Mouse (Mus musculus) liver, embryonic 14.5 days (tissue): ENCODE results near the gene Coq8a. TPM values are rescaled to one million over a fixed set of nuclear protein-coding genes. Genes with fewer than 3 reads are reported as not detected.
A peak's percentile ranks its signal among the peaks of the same experiment; 100 is the strongest.

Experiments used
- ATAC-seq: fragments of 200-750 bp; cut with Nextera tagmentation; 2 replicates; pipeline ENCODE4 v1.8.0; 2017; ENCODE audit warnings: moderate number of reproducible peaks, mild to moderate bottlenecking, moderate library complexity; ENCODE audit not compliant: insufficient read depth
- DNase-seq, 3 experiments: peaks; one replicate each; pipeline ENCODE4 v3.0.0-alpha.2; 2012 to 2013; ENCODE audit warnings: low read depth in 3 of 3, low spot score in 3 of 3
- H3K27ac ChIP-seq: fragments of 300-500 bp; sonication (generic); 2 replicates; pipeline ENCODE4 v1.5.1; 2014; ENCODE audit warnings: moderate library complexity, mild to moderate bottlenecking, control low read depth, inconsistent platforms
- H3K27me3 ChIP-seq: fragments of 300-500 bp; sonication (generic); 2 replicates; pipeline ENCODE4 v1.6.1; 2014; ENCODE audit warnings: mild to moderate bottlenecking, low read length, moderate library complexity; ENCODE audit not compliant: control insufficient read depth, insufficient read depth
- H3K36me3 ChIP-seq: fragments of 300-500 bp; sonication (generic); replicated peaks from 2 replicates; pipeline ENCODE4 v1.6.1; 2014; ENCODE audit warnings: low read depth; ENCODE audit not compliant: control insufficient read depth, insufficient read depth
- H3K4me1 ChIP-seq, 2 experiments: fragments of 200-500 bp in 1 of 2; fragments of 300-500 bp in 1 of 2; sonication (generic) in 1 of 2; replicated peaks; 2 replicates each; pipeline ENCODE4 v1.6.1; 2012 to 2014; ENCODE audit warnings: antibody characterized with exemption in 1 of 2, inconsistent platforms in 1 of 2, low read length in 1 of 2; ENCODE audit not compliant: control insufficient read depth in 2 of 2, insufficient read depth in 2 of 2
- H3K4me2 ChIP-seq: fragments of 300-500 bp; sonication (generic); 2 replicates; pipeline ENCODE4 v1.6.1; 2014; ENCODE audit warnings: low read depth, mild to moderate bottlenecking, control low read depth, moderate library complexity
- H3K4me3 ChIP-seq, 2 experiments: fragments of 200-500 bp in 1 of 2; fragments of 300-500 bp in 1 of 2; sonication (generic) in 1 of 2; 2 replicates each; pipeline ENCODE4 v1.5.1; 2012 to 2014; ENCODE audit warnings: low read depth in 2 of 2, low read length in 2 of 2, mild to moderate bottlenecking in 2 of 2, control low read depth in 1 of 2, inconsistent platforms in 1 of 2, moderate library complexity in 1 of 2; ENCODE audit not compliant: insufficient read depth in 1 of 2
- H3K9ac ChIP-seq: fragments of 300-500 bp; sonication (generic); replicated peaks from 2 replicates; pipeline ENCODE4 v1.6.1; 2014; ENCODE audit warnings: mild to moderate bottlenecking, control low read depth, moderate library complexity
- H3K9me3 ChIP-seq: fragments of 300-500 bp; sonication (generic); 2 replicates; pipeline ENCODE4 v1.6.1; 2016; ENCODE audit warnings: low read length, mixed read lengths; ENCODE audit not compliant: control insufficient read depth
- CTCF ChIP-seq: IDR thresholded peaks from 2 replicates; pipeline ENCODE4 v1.5.1; 2016; ENCODE audit warnings: antibody characterized with exemption, low read depth, control low read depth
- EP300 ChIP-seq: IDR thresholded peaks from 2 replicates; pipeline ENCODE4 v1.6.1; 2016; ENCODE audit warnings: antibody characterized with exemption, low read depth
- WGBS: fragments of 180-500 bp; shearing (Covaris S2); extraction: QIAGEN DNeasy Blood & Tissue Kit; methylation state at CpG from one replicate; pipeline ENCODE4 v1.1.7; 2014; ENCODE audit not compliant: insufficient replicate concordance; 5-methylcytosine and 5-hydroxymethylcytosine counted together
- polyA plus RNA-seq, 2 experiments: library from polyadenylated mRNA; depleted of rRNA in 1 of 2; stranded (reverse) in 1 of 2; unstranded in 1 of 2; fragments of >200 nt; fragmentation: Nextera tagmentation in 1 of 2; extraction: Ambion mirVana in 1 of 2; gene quantifications; 2 replicates each; pipeline versions ENCODE4 v1.2.1 to v1.2.3; 2012 to 2014

Coq8a gene
- polyA plus RNA-seq, 2 experiments: 3.8 to 14.3 TPM

DNA sequence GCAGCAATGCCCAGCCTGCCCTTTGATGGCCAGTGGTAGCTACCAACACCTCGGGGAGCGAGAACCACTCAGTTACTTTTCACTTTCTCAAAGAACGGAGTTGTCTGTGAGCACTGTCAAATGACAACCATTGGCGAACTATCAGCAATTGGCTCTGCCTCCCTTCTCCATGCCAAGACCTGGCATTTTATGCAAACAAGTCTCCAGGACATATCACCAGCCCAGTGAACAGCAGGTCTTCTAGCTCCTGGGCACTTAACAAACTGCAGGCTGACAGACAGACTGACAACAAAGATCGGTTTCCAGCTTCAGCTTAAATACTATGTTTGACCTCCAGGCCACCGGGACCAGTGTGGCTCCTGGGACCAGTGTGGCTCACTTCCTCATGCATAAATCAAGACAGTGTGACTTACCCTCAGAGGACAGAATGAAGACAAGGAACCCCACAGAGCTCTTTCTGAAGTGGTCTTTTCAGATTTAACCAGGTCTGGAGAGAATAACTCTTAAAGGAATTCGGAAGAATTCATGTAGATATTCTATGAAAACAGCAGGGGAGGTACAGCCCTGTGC, 7.7 kb downstream of the Coq8a start:
- DNase-seq: no peak
- 50% methylated on average over 7 of the region's 7 CpGs for WGBS
- H3K9ac ChIP-seq: no peak overlapping the region

DNA sequence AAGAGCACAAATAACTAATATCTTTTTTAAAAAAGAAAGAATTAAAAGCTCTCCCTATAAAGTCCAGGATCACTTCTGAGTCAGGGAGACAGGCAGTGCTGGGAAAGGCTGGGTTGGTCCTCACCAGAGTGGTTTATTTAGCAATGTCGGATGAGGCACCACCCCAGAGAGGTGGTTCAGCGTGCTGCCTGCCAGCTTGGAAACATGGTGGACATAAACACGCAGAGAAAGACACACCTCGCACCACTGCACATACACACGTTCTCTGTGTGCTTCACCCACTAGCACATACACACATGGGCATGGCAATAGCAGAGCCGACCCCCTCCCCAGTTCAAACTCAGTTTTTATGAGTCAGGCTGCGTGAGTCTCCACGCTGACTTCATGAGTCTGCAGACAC, 8.3 kb downstream of the Coq8a start:
- peaks cover 0 to 12% of the 10 kb centered on the region in 2 experiments; a peak in 3 of 4 replicates for H3K4me1 ChIP-seq
- no peaks in the 10 kb centered on the region for H3K27me3 ChIP-seq
- ATAC-seq (no peak), DNase-seq (no peak)
- no peak overlapping the region for H3K4me2 ChIP-seq
- no peak for TF ChIP-seq CTCF
- TF ChIP-seq EP300: no peak
- 66% methylated on average over 8 of the region's 8 CpGs for WGBS
- H3K4me3 ChIP-seq: no peak overlapping the region
- H3K9me3 ChIP-seq: no peaks in the 10 kb centered on the region
- H3K9ac ChIP-seq: no peak overlapping the region
- no peaks in the 10 kb centered on the region for H3K36me3 ChIP-seq
- H3K27ac ChIP-seq: no peak overlapping the region

More for the DNA sequence above, 7.7 kb downstream of the Coq8a start:
- no peak overlapping the region for H3K4me2 ChIP-seq
- no peak overlapping the region for H3K27ac ChIP-seq
- ATAC-seq: no peak
- H3K27me3 ChIP-seq: no peaks in the 10 kb centered on the region
- H3K36me3 ChIP-seq: no peaks in the 10 kb centered on the region
- TF ChIP-seq EP300: no peak
- no peak for TF ChIP-seq CTCF
- H3K4me3 ChIP-seq: no peak overlapping the region
- peaks cover 4 to 17% of the 10 kb centered on the region in 2 experiments for H3K4me1 ChIP-seq
- H3K9me3 ChIP-seq: no peaks in the 10 kb centered on the region

DNA sequence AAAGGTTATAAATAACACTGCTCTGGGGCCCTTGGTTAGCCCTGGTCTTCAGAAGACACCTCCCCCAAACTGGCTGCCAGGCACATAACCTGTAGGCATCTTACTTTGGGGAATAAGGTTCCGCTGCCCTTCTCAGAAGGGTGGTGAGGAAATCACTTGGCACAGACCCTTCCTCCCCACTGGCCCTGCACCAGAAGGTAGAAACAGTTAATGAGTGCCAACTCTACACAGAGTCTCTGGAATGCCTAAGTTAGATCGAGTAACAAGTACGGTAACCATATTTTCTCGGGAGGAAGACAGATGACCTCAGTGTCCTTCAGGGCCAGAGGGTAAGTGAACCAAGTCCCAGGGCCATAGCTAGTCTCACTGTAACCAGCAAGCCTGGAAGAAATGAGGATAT, 10.5 kb downstream of the Coq8a start:
- H3K4me2 ChIP-seq: no peak overlapping the region
- no peak overlapping the region for H3K27ac ChIP-seq
- peaks cover 5 to 15% of the 10 kb centered on the region in 2 experiments for H3K4me1 ChIP-seq
- DNase-seq: no peak
- H3K9ac ChIP-seq: no peak overlapping the region
- no peaks in the 10 kb centered on the region for H3K36me3 ChIP-seq
- no peaks in the 10 kb centered on the region for H3K9me3 ChIP-seq
- H3K27me3 ChIP-seq: no peaks in the 10 kb centered on the region
- ATAC-seq: no peak
- H3K4me3 ChIP-seq: no peak overlapping the region
- WGBS: 79% methylated on average over 4 of the region's 4 CpGs
- TF ChIP-seq CTCF: no peak
- TF ChIP-seq EP300: no peak

DNA sequence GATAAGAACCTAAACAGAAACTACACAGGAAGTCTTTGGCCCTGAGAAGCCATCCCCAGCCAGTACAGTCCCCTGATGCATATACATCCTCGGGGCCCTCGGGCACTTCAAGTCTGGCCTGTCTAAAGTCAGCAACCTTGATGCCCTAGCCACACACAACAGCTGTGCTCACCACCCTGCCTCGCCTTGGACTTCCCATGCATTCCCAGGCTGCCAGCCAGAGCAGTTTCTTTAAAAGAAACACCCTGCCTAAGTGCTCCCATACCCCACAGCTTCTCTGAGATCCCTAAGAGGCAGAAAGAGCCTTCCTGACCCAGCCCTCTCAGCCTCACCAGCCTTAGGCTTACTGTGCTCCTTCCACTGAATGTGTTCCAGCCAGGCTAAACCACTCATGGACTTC, 13.0 kb downstream of the Coq8a start:
- TF ChIP-seq CTCF: no peak
- TF ChIP-seq EP300: no peak
- no peaks in the 10 kb centered on the region for H3K27me3 ChIP-seq
- H3K9ac ChIP-seq: no peak overlapping the region
- no peak for ATAC-seq
- no peak overlapping the region for H3K27ac ChIP-seq
- 62% methylated on average over 3 of the region's 3 CpGs for WGBS
- H3K4me1 ChIP-seq: peaks cover 5 to 18% of the 10 kb centered on the region in 2 experiments
- DNase-seq: no peak
- H3K36me3 ChIP-seq: no peaks in the 10 kb centered on the region
- H3K4me2 ChIP-seq: no peak overlapping the region
- H3K9me3 ChIP-seq: no peaks in the 10 kb centered on the region
- no peak overlapping the region for H3K4me3 ChIP-seq

DNA sequence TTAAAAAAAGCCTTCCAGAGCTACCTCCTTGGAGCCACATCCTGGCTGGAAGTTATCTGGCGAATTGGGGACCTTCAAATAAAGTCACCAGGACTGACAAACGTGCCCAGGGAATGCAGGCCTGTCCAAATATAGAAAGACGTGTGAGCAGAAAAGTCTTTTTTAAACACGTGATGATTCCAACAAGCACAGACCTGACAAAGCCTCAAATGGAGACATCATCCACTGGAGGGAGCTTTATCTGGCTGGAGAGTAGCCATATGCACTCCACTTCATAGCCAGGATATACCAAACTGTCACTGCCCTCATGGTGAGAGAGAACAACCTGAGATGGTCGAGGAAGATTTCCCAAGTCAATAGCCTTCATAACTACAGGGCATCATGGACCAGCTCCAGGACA, 13.5 kb downstream of the Coq8a start:
- DNase-seq: no peak
- ATAC-seq: no peak
- no peaks in the 10 kb centered on the region for H3K36me3 ChIP-seq
- no peak overlapping the region for H3K4me2 ChIP-seq
- TF ChIP-seq CTCF (0 out of 2 replicates have a peak, but pooled peaks have one; percentile 13), EP300 (no peak)
- H3K27ac ChIP-seq: no peak overlapping the region
- H3K9ac ChIP-seq: no peak overlapping the region
- H3K9me3 ChIP-seq: no peaks in the 10 kb centered on the region
- H3K4me1 ChIP-seq: peaks cover 5 to 18% of the 10 kb centered on the region in 2 experiments
- 53% methylated on average over 5 of the region's 5 CpGs for WGBS
- H3K4me3 ChIP-seq: no peak overlapping the region
- no peaks in the 10 kb centered on the region for H3K27me3 ChIP-seq
